Mouse (Mus musculus) olfactory bulb, adult 2 months (tissue): ENCODE results near the gene Deup1.

ENCODE experiments used
- CTCF ChIP-seq: fragments of 200-500 bp; IDR thresholded peaks from 2 replicates; pipeline ENCODE4 v1.5.1; 2012; ENCODE audit warnings: low read depth, mild to moderate bottlenecking, low read length, moderate library complexity; ENCODE audit not compliant: insufficient read depth
- POLR2A ChIP-seq: fragments of 200-500 bp; IDR thresholded peaks from 2 replicates; pipeline ENCODE4 v1.6.1; 2012; ENCODE audit warnings: mild to moderate bottlenecking, low read depth, low read length, moderate library complexity; ENCODE audit not compliant: insufficient read depth

- TF ChIP-seq CTCF (no peak), POLR2A (no peak)
Observed at GRCm38 (mm10) chr9:15616471-15616870, 11.3 kb downstream of the Deup1 start.
